Mouse (Mus musculus) bone marrow macrophage, adult 2 months (primary cell): ENCODE data around the gene Gast.

Experiments
- CTCF ChIP-seq: IDR thresholded peaks from 2 replicates; pipeline ENCODE4 v1.5.1; 2012; ENCODE audit warnings: low read depth, mild to moderate bottlenecking, low read length, moderate library complexity
- POLR2A ChIP-seq: IDR thresholded peaks from 2 replicates; pipeline ENCODE4 v1.6.1; 2012; ENCODE audit warnings: mild to moderate bottlenecking, low read depth, low read length, borderline replicate concordance

DNA sequence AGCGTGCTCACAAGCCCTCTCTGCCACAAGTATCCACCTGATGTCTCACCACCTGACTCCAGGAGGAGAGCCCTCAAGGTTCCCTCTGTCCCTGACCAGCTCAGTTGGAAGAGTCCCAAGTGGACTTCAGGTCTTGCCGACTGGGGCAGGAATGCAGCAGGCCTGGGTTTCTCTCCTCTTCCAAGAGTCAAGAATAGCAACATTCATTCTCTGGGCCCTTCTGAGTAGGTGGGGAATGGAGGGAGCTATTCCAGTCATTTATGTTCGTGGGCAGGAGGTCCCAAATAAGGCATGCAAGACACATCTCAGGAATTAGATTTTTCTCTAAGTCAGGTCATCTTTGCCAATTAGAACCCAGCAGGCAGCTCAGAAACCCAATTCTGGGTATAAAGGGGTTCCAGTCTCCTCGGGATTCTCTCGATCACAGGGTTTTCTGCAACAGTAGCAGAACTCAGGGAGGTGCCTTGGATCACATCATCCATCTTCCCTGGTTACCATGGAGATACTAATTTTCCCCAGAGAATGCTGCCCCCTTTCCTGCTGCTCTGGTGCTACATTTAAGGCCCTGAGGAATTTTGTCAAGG lies 22.0 kb upstream of the Gast start:
- TF ChIP-seq CTCF (no peak), POLR2A (no peak)
